Mouse (Mus musculus): ENCODE data around the gene Hydin.

Hydin gene

DNA sequence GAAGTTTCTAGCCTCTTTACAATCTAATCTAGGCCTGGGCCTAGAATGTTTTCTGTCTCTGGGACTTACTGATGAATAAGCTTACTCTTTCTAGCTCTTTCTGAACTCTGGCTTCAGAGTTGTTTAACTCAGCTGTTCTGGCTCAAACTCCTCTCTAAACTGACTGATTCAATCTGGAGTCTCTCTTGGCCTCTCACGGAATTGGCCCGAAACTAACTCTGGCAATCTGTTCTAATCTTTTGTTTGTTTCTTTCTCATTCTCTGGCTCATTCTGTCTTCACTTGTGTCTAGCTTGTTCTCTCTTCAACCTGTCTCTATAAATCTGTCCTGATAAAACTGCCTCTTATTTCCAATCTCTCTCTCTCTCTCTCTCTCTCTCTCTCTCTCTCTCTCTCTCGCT lies 137.7 kb downstream of the Hydin start:
- POLR2A ChIA-PET: no interaction called here
- CTCF ChIA-PET: interaction anchor here in 1 of 4 experiments (0.6 kb wide), 1 partner anchor 260 kb away, joined by 9 read pairs; no protein-coding TSS in a partner anchor

DNA sequence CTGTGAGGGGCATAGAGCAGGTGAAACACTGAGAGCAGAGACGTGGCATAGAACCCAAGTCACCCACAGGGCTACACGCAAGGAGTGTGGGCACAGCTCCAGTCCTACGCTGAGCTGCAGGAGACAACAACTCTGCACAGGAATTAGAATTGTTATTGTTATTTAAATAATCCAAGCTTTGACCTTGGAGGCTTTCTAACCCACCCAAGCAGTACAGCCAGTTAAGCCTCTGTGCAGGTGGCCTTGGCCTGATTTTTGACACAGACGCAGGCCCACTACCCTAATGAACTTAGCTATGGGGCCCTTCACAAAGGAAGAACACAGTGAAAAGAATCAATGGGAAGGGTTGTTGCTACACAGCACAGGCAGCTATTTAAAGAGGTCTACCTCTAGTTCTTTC lies 148.3 kb downstream of the Hydin start:
- ChIA-PET POLR2A (interaction anchor here in 3 of 4 experiments (0.9 to 2.2 kb wide), 6 partner anchors 12 to 247 kb away, joined by 3 to 10 read pairs (median 3); partner anchors contain the start of gene Calb2 (in 1 of the 3)), CTCF (interaction anchor here in 3 of 4 experiments (0.7 to 2.5 kb wide), 5 partner anchors 214 to 421 kb away, joined by 3 to 7 read pairs (median 3); partner anchors contain the start of gene Calb2 (in 2 of the 3))

DNA sequence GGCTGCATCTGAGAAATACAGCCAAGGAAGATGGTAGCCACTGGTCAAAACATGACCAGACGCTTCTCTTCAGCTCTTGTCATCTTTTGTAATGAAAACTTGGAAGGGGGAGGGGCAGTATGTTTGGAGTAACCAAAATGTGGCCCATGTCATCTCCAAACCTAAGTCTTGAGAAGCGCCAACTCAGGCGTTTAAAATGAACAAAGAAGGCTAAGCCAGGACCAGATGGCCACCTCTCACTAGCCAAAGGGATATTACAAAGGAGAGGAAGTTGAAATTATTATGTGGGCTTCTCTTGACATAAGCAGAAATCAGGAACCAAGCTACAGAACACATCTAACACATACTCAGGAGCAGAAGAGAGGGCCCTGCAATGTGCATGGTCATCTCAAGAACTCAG lies 150.2 kb downstream of the Hydin start:
- CTCF ChIA-PET: interaction anchor here in 1 of 4 experiments (1.2 kb wide), 1 partner anchor 214 kb away, joined by 3 read pairs; no protein-coding TSS in a partner anchor
- POLR2A ChIA-PET: no interaction called here

GRCm38 (mm10) chr8:110417801-110418200 lies 151.0 kb downstream of the Hydin start:
- CTCF ChIA-PET: interaction anchor here in 1 of 4 experiments (1.2 kb wide), 1 partner anchor 215 kb away, joined by 3 read pairs; no protein-coding TSS in a partner anchor
- POLR2A ChIA-PET: no interaction called here

DNA sequence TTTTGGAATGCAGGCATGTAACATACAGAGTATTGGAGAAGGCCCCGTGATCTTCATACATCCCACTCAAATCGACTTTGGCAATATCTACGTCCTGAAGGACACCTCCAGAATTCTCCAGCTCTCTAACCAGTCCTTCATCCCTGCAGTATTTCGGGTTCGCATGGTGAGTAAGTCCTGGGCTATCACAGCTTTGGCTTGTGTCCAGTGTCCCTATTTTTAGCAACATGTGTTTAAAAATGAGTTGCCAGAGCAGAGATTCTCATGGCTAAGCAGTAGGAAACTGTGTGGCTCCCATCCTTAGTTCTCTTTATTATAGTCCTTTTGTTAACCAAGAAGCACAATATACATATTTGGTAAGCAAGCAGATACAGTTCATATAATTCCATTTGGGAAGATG lies 152.9 kb downstream of the Hydin start:
- ChIA-PET CTCF (interaction anchor here in 3 of 4 experiments (0.6 to 2.0 kb wide), 10 partner anchors 12 to 416 kb away, joined by 3 to 8 read pairs (median 4); partner anchors contain the start of gene Calb2 (in 1 of the 3)), POLR2A (interaction anchor here in 1 of 4 experiments (1.1 kb wide), 1 partner anchor 21 kb away, joined by 3 read pairs; no protein-coding TSS in a partner anchor)

GRCm38 (mm10) chr8:110420221-110420620 lies 153.4 kb downstream of the Hydin start:
- ChIA-PET CTCF (interaction anchor here in 3 of 4 experiments (0.8 to 2.0 kb wide), 8 partner anchors 12 to 417 kb away, joined by 3 to 8 read pairs (median 4); partner anchors contain the start of gene Calb2 (in 1 of the 3)), POLR2A (interaction anchor here in 1 of 4 experiments (1.1 kb wide), 1 partner anchor 21 kb away, joined by 3 read pairs; no protein-coding TSS in a partner anchor)

GRCm38 (mm10) chr8:110424146-110424545 lies 157.4 kb downstream of the Hydin start:
- POLR2A ChIA-PET: no interaction called here
- CTCF ChIA-PET: no interaction called here

DNA sequence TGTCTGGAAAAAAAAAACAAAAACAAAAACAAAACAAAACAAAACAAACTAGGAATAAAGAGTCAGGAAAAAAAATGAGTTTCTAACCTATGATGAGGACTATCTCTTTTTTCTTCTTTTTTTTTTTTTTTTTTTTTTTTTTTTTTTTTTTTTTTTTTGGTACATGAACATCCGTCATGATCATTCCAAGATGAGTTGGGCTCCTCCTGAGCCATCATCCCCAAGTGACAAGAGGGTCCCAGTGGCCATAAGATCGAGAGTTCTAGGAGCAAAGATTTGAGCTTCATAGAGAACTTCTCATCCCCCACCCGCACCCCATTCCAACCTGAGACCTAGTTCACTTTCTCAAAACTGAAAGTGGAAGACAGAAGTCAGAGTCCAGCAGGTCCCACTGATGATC lies 164.6 kb downstream of the Hydin start:
- ChIA-PET CTCF (interaction anchor here in 2 of 4 experiments (0.6 to 1.5 kb wide), 3 partner anchors 11 to 470 kb away, joined by 3 read pairs; partner anchors contain the start of gene Marveld3 (in 1 of the 2)), POLR2A (interaction anchor here in 2 of 4 experiments (0.6 to 0.7 kb wide), 4 partner anchors 248 to 1337 kb away, joined by 3 to 5 read pairs (median 3); no protein-coding TSS in a partner anchor)

DNA sequence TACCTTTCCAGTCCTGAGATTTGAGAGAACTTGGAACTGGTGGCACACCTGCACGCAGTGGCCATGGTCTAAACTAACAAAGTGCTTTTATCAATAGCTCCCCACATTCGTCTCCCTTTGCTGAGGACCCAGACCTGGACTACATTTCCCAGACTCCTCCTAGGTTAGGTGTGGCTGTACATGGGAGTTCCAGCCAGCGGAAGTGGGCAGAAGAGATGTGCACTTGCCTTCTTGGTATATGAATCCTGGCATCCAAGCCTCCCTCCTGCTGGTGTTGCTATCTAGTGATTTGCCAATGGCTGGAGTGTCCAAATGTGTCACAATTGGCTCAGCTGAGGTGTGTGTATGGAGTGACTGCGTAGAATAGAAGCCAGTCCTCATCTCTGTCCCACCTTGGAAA lies 173.8 kb downstream of the Hydin start:
- CTCF ChIA-PET: interaction anchor here in 2 of 4 experiments (0.6 to 0.7 kb wide), 2 partner anchors 84 to 318 kb away, joined by 4 to 12 read pairs; no protein-coding TSS in a partner anchor
- POLR2A ChIA-PET: interaction anchor here in 3 of 4 experiments (0.5 to 1.5 kb wide), 4 partner anchors 20 to 462 kb away, joined by 3 to 8 read pairs (median 4); partner anchors contain the start of gene Fuk (in 1 of the 3)

DNA sequence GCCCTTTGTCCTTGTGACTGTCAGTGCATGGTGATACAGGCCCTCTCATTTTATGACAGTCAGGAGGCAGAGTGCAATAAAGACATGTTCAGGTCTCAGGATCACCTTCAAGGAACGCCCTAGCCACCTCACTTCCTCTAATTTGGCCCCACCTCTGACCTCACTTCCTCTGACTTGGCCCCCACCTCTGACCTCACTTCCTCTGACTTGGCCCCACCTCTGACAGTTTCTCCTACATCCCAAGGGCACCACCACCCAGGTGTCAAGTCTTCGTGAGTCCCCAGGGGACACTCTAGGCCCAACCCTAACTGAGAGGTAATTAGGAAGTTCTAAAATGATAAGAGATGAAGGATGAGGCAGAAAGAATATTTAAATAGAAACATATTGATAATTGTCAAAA lies 177.5 kb downstream of the Hydin start:
- POLR2A ChIA-PET: no interaction called here
- CTCF ChIA-PET: interaction anchor here in 1 of 4 experiments (0.7 kb wide), 1 partner anchor 553 kb away, joined by 5 read pairs; no protein-coding TSS in a partner anchor

DNA sequence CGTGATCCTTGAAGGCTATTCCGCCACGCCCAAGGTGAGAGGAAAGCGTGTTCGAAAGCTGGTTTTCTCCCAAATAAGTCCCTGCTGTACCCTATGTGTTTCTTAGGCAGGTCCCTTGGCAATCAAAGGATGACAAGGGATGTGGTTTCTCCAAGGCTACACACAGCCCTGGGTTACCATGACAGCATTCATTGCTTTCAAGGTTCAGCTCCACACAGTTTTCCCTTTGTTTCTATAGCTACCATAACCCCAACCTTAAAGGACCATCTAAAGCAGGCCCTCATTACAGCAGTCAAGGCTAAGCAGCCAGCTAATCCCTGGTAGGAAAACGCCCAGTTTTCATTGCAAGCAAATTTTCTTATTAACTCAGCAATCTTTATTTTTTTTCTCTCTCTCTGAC lies 183.7 kb downstream of the Hydin start:
- ChIA-PET CTCF (interaction anchor here in 1 of 4 experiments (0.6 kb wide), 1 partner anchor 358 kb away, joined by 6 read pairs; no protein-coding TSS in a partner anchor), POLR2A (no interaction called here)

DNA sequence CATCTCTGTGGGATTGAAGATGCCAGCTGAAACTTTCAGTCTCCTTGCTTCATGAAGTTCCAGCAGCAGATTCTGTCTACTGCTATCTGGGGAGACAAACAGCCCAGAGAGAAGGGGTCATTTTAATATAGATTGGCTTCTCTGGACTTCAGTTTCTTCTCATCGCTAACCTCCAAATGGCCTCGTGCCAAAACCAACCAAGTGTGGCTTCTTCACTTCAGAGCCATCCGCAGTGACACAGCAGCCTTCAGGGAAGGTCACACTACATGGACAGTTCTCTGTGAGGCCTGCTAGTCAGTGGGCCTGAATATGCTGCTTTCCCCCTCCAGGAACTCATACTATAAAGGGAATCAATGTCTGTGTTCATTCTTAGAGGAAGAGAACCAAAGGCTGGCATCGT lies 187.7 kb downstream of the Hydin start:
- ChIA-PET POLR2A (no interaction called here), CTCF (interaction anchor here in 1 of 4 experiments (0.7 kb wide), 1 partner anchor 314 kb away, joined by 3 read pairs; no protein-coding TSS in a partner anchor)

- ChIA-PET POLR2A (interaction anchor here in 1 of 4 experiments (1.1 kb wide), 1 partner anchor 9 kb away, joined by 3 read pairs; no protein-coding TSS in a partner anchor), CTCF (interaction anchor here in 1 of 4 experiments (0.5 kb wide), 1 partner anchor 79 kb away, joined by 7 read pairs; no protein-coding TSS in a partner anchor)
Measured at GRCm38 (mm10) chr8:110457424-110457823, 190.6 kb downstream of the Hydin start.

DNA sequence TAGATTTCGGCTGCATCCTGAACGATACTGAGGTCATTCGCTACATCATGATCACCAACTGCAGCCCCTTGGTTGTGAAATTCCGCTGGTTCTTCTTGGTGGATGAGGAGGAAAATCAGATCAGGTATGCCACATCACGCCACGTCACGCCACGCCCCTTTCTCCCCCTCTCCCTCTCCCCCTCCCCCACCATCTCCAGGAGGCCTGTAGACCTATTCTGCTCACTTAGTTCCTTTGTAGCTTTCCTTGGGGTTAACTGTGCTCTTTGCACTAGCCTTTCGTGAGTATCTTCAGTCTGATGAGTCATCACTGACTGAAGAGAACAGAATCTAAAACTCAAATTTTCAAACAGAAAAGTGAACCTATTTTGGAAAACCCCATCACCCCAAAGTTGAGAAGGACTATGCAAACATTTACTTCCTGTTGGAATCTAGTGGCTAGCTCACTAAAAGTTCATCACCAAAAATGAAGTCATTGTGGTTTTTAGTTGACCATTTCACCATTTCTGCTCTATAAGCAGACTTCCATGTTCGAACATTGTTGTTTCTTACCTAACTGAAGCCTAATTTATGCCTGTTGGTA lies 195.9 kb downstream of the Hydin start:
- ChIA-PET CTCF (no interaction called here), POLR2A (no interaction called here)

DNA sequence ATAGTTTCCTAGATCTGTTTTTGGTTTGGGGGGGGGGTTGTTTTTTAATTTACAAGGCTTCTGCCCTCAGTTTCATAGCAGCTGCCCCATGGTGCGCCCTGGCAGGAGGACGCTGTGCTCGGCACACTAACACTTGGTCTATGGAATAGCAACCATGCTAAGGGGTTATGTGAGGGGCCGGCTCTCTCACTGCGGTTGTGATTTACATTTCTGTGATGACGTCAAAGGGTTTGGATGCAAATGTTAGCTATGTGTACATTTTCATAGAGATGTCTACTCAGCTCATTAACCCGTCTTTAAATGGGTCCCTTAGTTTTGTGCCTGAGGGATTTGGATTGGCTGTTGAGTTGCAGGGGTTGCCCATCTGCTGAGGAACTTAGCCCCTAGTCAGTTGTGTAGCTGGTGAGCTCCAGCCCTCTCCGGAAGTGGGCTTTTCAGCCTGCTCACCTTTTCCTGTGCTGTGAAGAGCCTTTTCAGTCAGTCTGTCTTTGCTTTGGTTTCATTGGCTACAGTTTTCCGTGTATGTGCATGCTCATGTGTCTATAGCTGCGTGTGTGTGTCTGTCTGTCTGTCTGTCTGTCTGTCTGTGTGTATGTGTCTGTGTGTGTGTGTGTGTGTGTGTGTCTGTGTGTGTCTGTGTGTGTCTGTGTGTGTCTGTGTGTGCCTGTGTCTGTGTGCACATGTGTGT lies 197.1 kb downstream of the Hydin start:
- POLR2A ChIA-PET: interaction anchor here in 1 of 4 experiments (1.2 to 1.6 kb wide), 2 partner anchors 14 to 537 kb away, joined by 3 to 4 read pairs; no protein-coding TSS in a partner anchor
- CTCF ChIA-PET: interaction anchor here in 1 of 4 experiments (0.6 kb wide), 1 partner anchor 285 kb away, joined by 3 read pairs; no protein-coding TSS in a partner anchor

- ChIA-PET CTCF (interaction anchor here in 1 of 4 experiments (0.6 to 0.7 kb wide), 2 partner anchors 9 to 21 kb away, joined by 3 read pairs; no protein-coding TSS in a partner anchor), POLR2A (no interaction called here)
Measured at GRCm38 (mm10) chr8:110465606-110466005, 198.8 kb downstream of the Hydin start.

- CTCF ChIA-PET: interaction anchor here in 1 of 4 experiments (1.8 kb wide), 1 partner anchor 309 kb away, joined by 13 read pairs; the partner anchor contains the start of gene Calb2
- POLR2A ChIA-PET: no interaction called here
Measured at GRCm38 (mm10) chr8:110477256-110477655, 210.5 kb downstream of the Hydin start.

DNA sequence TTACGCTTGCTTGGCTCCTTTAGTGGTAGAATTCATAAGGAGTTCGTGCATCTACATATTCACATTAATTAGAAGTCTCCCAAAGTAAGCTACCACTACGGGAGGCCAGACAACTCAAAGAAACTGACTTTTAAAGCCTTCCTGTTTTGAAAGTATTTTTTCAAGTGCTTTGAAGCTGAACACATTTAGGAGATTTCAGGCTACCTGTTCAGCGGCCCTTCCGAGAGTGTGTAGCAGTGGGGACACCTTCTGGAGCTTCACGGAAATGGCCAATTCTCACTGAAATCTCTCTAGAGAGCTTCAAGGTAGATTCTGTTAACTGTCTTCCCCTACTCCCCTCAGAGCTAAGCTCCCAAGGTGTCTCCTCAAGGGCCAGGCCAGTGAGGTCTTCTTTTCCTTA lies 211.8 kb downstream of the Hydin start:
- ChIA-PET CTCF (interaction anchor here (0.5 to 2.1 kb wide), 32 partner anchors 9 to 517 kb away, joined by 3 to 13 read pairs (median 4); partner anchors contain the start of genes Calb2 (in 3 of the 4) and Marveld3 (in 2 of the 4)), POLR2A (interaction anchor here in 3 of 4 experiments (0.6 to 2.5 kb wide), 6 partner anchors 9 to 1071 kb away, joined by 3 to 18 read pairs (median 4); partner anchors contain the start of gene Calb2 (in 1 of the 3))

All from embryonic stem cell, embryonic (primary cell).